ENCODE assay signal across 26 mouse cellular contexts in the genomic region with DNA sequence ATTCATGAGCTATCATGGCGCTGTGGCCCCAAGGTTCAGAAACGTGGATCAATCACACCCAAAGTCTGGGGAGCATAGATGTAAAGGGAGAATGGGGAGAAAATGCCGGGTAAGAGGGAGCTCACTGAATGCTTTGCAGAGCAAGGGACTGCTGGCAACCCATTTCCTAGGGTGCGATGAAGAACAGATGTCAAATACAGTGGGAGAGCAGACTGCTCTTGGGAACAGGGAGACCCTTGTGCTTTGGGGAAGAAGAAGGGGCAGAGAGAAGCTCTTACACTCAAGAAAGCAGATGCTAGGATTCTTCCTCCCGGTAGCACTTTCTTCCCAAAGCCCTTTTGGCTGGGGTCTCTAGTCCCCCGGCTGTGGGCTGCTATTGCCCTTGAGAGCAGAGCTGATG.
DNase-seq lines count a peak whose midpoint lies in the region; ATAC-seq and TF ChIP-seq lines count a peak whose summit lies in the region.
"Had no signal": no experiment of that assay in that cellular context is flagged by ENCODE, and none has a peak within 500 bp of the region (broad histone marks: within the 10 kb centered on the region; RNA-seq: fewer than 3 reads in every experiment).

No protein-coding gene starts in this region.

- no peak overlapping the region for H3K4me3 ChIP-seq in hindbrain, embryonic 13.5 days
- no peak overlapping the region for H3K4me3 ChIP-seq in hindbrain, embryonic 11.5 days (ENCODE audit: low read depth, low read length)
- no peak overlapping the region for H3K4me3 ChIP-seq in neural tube, embryonic 13.5 days
- no peak overlapping the region for H3K4me3 ChIP-seq in forebrain, postnatal 0 days (ENCODE audit: low read depth, low read length)
- H3K4me3 ChIP-seq in neural tube, embryonic 15.5 days (replicated peaks) = no peak overlapping the region
- H3K4me3 ChIP-seq: erythroblast, embryonic 14.5 days; liver, embryonic 12.5 days; megakaryocyte, embryonic 14.5 days had no signal

- H3K27ac ChIP-seq in hindbrain, embryonic 13.5 days = peak overlapping the region; percentile 91
- no peak overlapping the region for H3K27ac ChIP-seq in hindbrain, embryonic 11.5 days (ENCODE audit: low read depth, low read length)
- peak overlapping the region; percentile 89 for H3K27ac ChIP-seq in neural tube, embryonic 13.5 days (replicated peaks)
- H3K27ac ChIP-seq in forebrain, postnatal 0 days (ENCODE audit: low read depth, low read length) = peak overlapping the region; percentile 83
- peak overlapping the region; percentile 78 for H3K27ac ChIP-seq in neural tube, embryonic 15.5 days (replicated peaks)
- H3K27ac ChIP-seq: liver, embryonic 12.5 days had no signal

- H3K27me3 ChIP-seq in hindbrain, embryonic 13.5 days = no peaks in the 10 kb centered on the region
- no peaks in the 10 kb centered on the region for H3K27me3 ChIP-seq in hindbrain, embryonic 11.5 days (ENCODE audit: control insufficient read depth, insufficient read depth, low read length)
- H3K27me3 ChIP-seq in neural tube, embryonic 13.5 days = no peaks in the 10 kb centered on the region
- no peaks in the 10 kb centered on the region for H3K27me3 ChIP-seq in forebrain, postnatal 0 days (ENCODE audit: insufficient read depth, low read length)
- H3K27me3 ChIP-seq in neural tube, embryonic 15.5 days (replicated peaks) = no peaks in the 10 kb centered on the region
- H3K27me3 ChIP-seq: liver, embryonic 12.5 days had no signal

- TF ChIP-seq CTCF in forebrain, postnatal 0 days (IDR thresholded peaks at IDR 0.05; ENCODE audit: low read depth) = no peak

- WGBS in hindbrain, embryonic 13.5 days = 61% methylated on average over 6 of the region's 6 CpGs
- 62% methylated on average over 6 of the region's 6 CpGs for WGBS in hindbrain, embryonic 11.5 days
- WGBS in neural tube, embryonic 13.5 days = 55% methylated on average over 6 of the region's 6 CpGs
- 50% methylated on average over 6 of the region's 6 CpGs for WGBS in forebrain, postnatal 0 days
- 53% methylated on average over 6 of the region's 6 CpGs for WGBS in neural tube, embryonic 15.5 days

- peaks cover 27% of the 10 kb centered on the region for H3K4me1 ChIP-seq in hindbrain, embryonic 13.5 days (replicated peaks)
- no peaks in the 10 kb centered on the region for H3K4me1 ChIP-seq in hindbrain, embryonic 11.5 days (replicated peaks; ENCODE audit: control insufficient read depth, insufficient read depth, low read length)
- peaks cover 23% of the 10 kb centered on the region for H3K4me1 ChIP-seq in neural tube, embryonic 13.5 days (replicated peaks)
- H3K4me1 ChIP-seq in forebrain, postnatal 0 days (ENCODE audit: insufficient read depth) = peaks cover 9% of the 10 kb centered on the region
- H3K4me1 ChIP-seq in neural tube, embryonic 15.5 days = peaks cover 20% of the 10 kb centered on the region
- H3K4me1 ChIP-seq: liver, embryonic 12.5 days; megakaryocyte, embryonic 14.5 days had no signal

- no peaks in the 10 kb centered on the region for H3K36me3 ChIP-seq in hindbrain, embryonic 13.5 days
- H3K36me3 ChIP-seq in hindbrain, embryonic 11.5 days (ENCODE audit: control insufficient read depth, insufficient read depth, low read length) = no peaks in the 10 kb centered on the region
- no peaks in the 10 kb centered on the region for H3K36me3 ChIP-seq in neural tube, embryonic 13.5 days
- no peaks in the 10 kb centered on the region for H3K36me3 ChIP-seq in forebrain, postnatal 0 days (ENCODE audit: insufficient read depth)
- H3K36me3 ChIP-seq in neural tube, embryonic 15.5 days = no peaks in the 10 kb centered on the region
- H3K36me3 ChIP-seq: liver, embryonic 12.5 days had no signal

- no peak for ATAC-seq in hindbrain, embryonic 13.5 days (ENCODE audit: low FRiP score)
- ATAC-seq in hindbrain, embryonic 11.5 days (ENCODE audit: low FRiP score) = no peak
- ATAC-seq in neural tube, embryonic 13.5 days (ENCODE audit: low read depth) = no peak
- ATAC-seq in forebrain, postnatal 0 days = no peak
- ATAC-seq in neural tube, embryonic 15.5 days (ENCODE audit: low FRiP score) = no peak
- ATAC-seq: intestine, embryonic 16.5 days; liver, embryonic 12.5 days; liver, postnatal 0 days; lung, postnatal 0 days had no signal

- H3K9ac ChIP-seq in hindbrain, embryonic 13.5 days = no peak overlapping the region
- no peak overlapping the region for H3K9ac ChIP-seq in hindbrain, embryonic 11.5 days (ENCODE audit: low read depth, low read length)
- H3K9ac ChIP-seq in neural tube, embryonic 13.5 days = no peak overlapping the region
- H3K9ac ChIP-seq in forebrain, postnatal 0 days = no peak overlapping the region
- no peak overlapping the region for H3K9ac ChIP-seq in neural tube, embryonic 15.5 days (replicated peaks)
- H3K9ac ChIP-seq: liver, embryonic 12.5 days; liver, postnatal 0 days had no signal

- no peak for DNase-seq in hindbrain, embryonic 11.5 days (ENCODE audit: low spot score)
- DNase-seq in neural tube, embryonic 10.5 days (ENCODE audit: extremely low spot score, low spot score) = no peak
- no peak for DNase-seq in forebrain, postnatal 0 days
- DNase-seq in thymus, postnatal 10 days (ENCODE audit: low spot score in 2 of 2) = no peak
- no peak for DNase-seq in thymus, adult 18-20 months
- DNase-seq: adrenal gland, postnatal 25 days; B cell, adult 2 months; cerebellum, adult 18-20 months; cerebellum, postnatal 10 days; heart, postnatal 14 days; kidney, adult 8-10 months; kidney, postnatal 10 days; layer of hippocampus, postnatal 36 days; left cerebral cortex, postnatal 4 days; liver, postnatal 0 days; lung, postnatal 4 days; right cerebral cortex, postnatal 14 days; thymus, postnatal 14 days had no signal

- H3K9me3 ChIP-seq in hindbrain, embryonic 13.5 days = no peaks in the 10 kb centered on the region
- no peaks in the 10 kb centered on the region for H3K9me3 ChIP-seq in hindbrain, embryonic 11.5 days (ENCODE audit: control insufficient read depth, low read length)
- H3K9me3 ChIP-seq in neural tube, embryonic 13.5 days = no peaks in the 10 kb centered on the region
- no peaks in the 10 kb centered on the region for H3K9me3 ChIP-seq in forebrain, postnatal 0 days (ENCODE audit: low read length)
- no peaks in the 10 kb centered on the region for H3K9me3 ChIP-seq in neural tube, embryonic 15.5 days (replicated peaks)
- H3K9me3 ChIP-seq: liver, embryonic 12.5 days; megakaryocyte, embryonic 14.5 days had no signal

- H3K4me2 ChIP-seq in hindbrain, embryonic 13.5 days = no peak overlapping the region
- H3K4me2 ChIP-seq in hindbrain, embryonic 11.5 days (replicated peaks; ENCODE audit: low read depth, low read length) = no peak overlapping the region
- H3K4me2 ChIP-seq in neural tube, embryonic 13.5 days = no peak overlapping the region
- H3K4me2 ChIP-seq in forebrain, postnatal 0 days (ENCODE audit: low read depth) = no peak overlapping the region
- H3K4me2 ChIP-seq in neural tube, embryonic 15.5 days = no peak overlapping the region
- H3K4me2 ChIP-seq: liver, embryonic 12.5 days had no signal
